Mouse (Mus musculus) 416B (cell line): ENCODE results near the gene Ugt1a5.
"Not testable (repeated sequence)": the region's sequence is repeated elsewhere in the genome, so short reads cannot be mapped to it uniquely, and the experiment has no call there.

Source experiments
- DNase-seq: peaks from one replicate; pipeline ENCODE4 v3.0.0; 2011; ENCODE audit warnings: low read depth

Ugt1a5 gene

DNA sequence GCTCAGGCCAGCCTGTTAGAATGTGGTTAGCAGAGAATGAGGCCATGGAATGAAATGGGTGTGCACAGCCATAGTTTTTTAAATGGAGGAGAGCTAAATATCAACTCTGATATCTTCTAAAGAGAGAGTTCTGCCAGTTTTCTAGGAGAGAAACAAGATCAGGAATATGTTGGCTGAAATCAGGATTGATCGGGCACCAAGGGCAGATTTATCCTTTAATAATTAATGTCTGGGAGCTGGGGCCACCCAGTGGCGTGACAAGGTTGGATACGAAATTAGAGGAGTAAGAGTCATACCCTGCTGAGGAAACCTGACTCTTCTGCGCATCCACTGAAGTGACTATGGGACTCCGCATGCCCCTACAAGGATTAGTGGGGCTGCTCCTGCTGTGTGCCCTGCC is at the start of gene Ugt1a5:
TSS of gene Ugt1a5 (plus strand) at position 302 of the 400 bp plus-strand sequence.
- DNase-seq = no peak

DNA sequence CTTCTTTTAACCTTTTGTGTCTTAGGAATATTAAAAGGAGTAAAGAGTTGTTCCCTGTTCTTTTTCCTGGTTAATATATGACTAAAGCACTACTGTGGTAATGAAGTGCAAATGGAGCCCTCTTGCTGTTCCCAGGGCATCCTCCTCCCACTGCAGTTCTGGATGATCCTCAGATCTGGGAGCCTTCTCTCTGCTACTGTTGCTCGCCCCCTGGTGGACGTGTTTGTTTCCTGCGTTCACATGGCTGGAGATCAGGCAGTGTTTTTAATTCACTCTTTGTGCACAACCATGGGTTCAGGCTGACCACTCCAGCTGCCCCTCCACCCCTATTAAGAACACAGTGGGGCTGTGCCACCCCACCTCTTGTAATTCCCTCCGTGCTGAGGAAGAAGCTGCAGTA is 45.3 kb upstream of the Ugt1a5 start:
- not testable (repeated sequence) for DNase-seq

DNA sequence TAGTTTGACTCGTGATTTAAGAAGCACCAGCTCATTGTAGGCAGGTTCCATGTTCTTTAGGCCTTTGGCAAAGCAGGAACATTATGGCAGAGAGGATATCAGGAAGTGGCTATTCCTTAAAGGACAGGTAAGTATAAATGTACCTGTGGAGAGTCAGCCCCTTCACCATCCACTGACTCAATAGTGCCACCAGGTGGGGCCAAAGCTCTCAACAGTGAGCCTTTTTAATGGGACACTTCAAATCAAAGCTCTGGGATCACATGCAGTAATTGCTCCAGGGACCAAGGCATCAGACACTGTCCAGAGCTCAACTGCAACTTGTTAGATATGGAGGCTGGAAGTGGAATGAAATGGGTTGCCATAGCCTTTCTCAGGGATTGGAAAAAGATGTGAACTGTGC is 44.3 kb upstream of the Ugt1a5 start:
- peak; percentile 32 for DNase-seq

DNA sequence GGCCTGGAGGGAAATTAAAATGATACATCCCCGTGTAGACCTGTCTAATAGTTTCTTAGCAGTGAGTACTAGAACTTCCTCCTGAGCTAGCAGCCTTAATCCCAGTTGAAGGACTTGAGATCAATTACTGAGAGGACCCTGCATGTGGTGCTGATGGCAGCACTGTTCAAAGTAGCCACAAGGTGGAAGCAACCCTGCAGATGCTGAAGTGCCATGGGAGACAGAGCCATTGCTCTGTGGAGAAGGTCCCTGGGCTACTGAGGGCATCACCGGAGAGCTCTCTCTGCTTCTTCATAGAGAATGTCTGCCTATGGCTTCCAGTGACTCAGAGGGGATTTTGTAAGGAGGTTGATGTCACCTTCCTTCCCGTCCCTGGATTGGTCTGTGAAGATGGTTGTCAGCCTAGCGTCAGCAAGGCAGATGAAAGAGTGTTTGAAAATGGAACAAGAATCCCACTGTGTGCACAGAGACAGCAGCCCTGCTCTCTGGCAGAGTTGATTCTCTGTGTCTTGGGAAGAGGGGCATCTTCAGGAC is 39.9 kb upstream of the Ugt1a5 start:
- not testable (repeated sequence) for DNase-seq

DNA sequence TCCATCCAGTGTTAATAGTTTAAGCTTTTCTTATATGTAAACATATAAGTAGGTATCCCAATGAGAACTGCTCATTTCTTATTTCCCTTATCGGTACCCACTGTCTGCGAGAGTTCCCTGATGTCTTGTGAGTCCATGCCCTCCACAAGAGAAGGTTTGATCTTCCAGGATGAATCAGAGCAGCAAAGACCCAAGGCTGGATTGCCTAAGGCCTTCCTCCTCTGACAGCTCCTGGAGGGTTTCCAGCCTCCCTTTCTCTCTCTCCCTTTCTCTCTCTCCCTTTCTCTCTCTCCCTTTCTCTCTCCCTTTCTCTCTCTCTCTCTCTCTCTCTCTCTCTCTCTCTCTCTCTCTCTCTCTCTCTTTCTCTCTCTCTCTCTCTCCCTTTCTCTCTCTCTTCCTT is 36.7 kb upstream of the Ugt1a5 start:
- DNase-seq = not testable (repeated sequence)

DNA sequence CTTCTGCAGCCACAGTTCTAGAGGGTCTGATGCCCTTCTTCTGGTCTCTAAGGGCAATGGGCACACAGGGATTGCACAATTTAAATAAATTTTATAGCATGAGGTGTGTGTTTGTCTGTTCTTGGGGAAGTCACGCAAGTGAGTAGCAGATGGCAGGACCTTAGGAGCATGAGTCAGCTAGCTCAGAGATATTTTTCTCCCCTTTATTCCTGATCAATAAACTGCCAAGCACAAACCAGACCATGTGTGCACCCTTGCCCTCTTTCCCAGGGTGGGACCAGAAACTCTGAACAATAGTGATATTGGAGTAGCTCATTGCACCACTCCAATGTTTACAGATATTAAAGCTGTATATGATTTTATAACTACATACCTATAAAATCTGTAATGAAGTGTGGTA is 35.6 kb upstream of the Ugt1a5 start:
- not testable (repeated sequence) for DNase-seq

DNA sequence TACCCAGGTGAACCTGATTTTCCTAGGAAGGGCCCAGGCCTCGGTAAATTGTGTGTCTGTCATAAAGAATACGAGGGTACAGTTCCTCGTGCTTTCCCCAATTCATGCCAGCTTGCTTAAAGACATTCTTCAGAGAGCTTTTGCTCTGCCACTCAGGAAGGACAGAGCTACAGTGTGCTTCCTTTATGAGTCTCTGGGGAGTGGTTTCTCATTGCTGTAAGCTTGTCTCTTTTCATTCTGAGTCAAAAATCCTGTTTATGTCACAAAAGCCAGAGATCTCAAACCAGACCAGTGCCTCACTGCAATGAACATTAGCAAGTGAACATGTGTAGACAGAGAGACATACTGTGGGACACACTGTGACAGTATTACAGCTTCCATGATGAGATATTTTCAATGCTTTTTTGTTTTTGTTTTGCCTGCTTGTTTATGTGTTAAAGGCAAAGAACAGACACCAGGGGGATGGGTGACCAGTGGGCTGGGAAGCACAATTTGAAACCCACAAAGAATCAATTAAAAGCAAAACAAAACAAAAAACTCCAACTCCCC is 31.8 kb upstream of the Ugt1a5 start:
- peak; percentile 36 for DNase-seq

DNA sequence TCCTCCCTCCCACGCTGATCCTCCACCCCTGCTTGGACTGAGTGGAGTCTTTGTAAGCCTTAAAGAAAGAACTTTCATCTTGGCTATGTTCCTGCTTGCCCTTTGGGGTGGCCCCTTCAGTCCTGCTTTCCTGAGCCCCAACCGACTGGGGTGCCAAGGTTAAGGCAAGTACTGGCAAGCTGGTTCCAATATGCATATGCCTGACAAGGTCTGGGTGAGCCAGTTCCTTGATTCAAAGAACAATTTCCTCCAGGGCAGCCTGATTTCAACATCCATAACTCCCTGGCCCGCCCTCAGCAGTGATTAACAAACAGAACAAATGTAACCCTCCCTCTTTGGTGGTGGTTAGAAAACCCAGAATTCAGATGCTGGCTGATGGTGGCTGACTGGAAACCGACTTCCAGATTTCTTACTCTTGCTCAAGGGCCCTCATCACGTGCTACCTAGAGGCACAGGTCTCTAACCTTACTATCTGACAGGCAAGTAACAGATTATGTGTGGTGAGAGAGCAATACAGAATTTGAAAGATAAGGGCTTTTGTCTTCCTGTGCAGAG is 31.3 kb upstream of the Ugt1a5 start, which contains the start of gene Ugt1a6a:
TSS of gene Ugt1a6a (plus strand) at position 353 of the 555 bp plus-strand sequence.
- DNase-seq = peak; percentile 77

DNA sequence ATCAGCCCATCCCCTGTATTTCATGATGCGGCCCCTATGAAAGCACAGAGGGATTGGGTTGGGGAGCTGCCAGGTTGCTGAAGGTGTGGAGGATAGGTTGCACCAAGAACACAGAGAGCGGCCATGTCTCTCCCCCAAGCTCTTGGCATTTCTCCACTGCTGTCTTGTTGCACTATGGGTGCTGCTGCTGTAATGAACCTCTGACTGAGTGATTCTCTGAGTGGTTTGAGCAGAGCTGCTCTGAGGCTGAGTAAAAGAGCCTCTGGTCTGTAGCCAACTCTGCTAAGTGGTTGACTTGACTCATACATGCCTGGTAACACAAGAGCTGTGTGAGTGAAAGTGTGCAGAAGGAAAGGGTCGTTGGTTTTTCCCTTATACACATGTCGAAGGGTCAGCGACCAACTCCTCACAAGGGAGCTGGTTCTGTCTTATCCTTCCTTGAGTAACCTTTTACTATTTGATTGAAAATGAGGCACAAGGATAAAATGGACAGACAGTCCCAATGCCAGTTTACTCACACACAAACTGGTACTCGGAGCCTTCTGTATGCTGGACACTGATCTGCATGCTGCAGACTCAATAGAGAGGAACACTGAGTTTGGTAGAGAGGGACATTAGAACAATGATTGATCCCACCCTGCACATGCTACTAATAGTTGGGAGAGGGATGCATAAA is 30.4 kb upstream of the Ugt1a5 start:
- not testable (repeated sequence) for DNase-seq

DNA sequence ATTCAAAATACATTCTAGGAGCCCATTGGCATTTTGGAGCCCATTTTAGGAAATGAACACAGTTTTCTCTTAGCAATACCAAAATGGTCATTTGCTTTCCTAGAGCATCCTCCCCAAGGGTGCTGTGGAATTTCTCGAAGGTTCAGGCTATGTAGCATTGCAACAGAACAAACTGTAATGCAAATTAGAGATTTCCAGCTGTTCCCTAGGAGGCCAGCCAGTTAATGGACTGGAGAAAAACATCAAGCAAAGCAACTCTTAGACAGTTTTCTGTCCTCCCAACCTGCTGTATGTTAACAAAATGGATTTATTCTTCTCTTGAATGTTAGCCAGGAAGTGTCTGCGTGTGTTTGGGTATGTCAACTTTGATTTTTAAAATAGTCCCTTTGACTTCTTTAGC is 29.2 kb upstream of the Ugt1a5 start:
- no peak for DNase-seq

DNA sequence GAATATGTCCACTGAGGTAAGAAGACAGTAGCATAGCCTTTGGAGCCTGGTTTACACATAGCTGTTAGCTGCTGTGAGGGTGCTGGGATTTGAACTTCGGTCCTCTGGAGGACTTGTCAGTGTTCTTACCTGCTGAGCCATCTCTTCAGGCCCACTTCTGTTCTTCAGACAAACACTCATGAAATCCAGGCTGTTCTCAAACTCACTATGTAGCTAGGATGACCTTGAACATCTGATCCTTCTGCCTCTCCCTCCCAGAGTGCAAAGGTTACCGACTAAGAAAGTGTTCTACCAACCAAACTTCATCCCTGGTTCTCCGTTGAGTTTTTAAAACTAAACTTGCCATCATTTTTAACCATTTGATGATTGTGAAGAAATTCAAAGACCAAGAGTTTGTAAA is 28.5 kb upstream of the Ugt1a5 start:
- no peak for DNase-seq

DNA sequence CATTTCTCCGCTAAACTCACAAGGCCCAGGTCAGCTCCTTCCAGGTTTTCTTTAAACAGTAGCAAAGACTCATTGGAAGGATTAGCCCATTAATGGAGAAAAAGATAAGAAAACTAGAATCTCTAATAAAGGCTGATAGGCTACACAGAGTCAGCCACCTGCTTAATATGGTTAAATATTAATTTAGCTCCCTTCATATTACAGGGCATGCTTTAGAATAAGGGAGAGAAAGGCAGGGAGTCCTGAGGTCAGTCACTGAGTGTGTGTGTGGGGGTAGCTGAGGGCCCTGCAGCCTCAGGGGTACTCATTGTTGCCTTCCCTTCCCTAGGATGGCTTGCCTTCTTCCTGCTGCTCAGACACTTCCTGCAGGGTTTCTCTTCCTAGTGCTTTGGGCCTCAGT is 27.7 kb upstream of the Ugt1a5 start:
- DNase-seq = no peak

DNA sequence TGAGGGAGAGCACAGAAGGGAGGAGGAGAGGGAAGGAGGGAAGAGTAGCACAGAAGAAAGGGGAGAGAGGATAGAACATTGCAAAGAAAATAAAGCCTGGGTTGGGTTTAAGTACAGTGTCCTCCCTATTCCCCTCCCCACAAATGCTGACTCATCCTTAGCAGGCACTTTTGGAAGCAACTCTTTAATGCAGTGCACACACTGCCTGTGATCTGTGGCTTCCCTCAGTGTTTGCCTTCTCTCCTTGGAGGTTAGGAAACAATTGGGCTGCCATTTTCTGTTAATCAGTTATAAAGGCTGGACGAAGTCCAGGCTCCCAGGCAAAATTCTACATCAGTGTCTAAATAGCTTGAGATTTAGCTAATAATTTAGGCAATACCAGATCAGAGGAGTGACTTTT is 25.3 kb upstream of the Ugt1a5 start:
- not testable (repeated sequence) for DNase-seq

DNA sequence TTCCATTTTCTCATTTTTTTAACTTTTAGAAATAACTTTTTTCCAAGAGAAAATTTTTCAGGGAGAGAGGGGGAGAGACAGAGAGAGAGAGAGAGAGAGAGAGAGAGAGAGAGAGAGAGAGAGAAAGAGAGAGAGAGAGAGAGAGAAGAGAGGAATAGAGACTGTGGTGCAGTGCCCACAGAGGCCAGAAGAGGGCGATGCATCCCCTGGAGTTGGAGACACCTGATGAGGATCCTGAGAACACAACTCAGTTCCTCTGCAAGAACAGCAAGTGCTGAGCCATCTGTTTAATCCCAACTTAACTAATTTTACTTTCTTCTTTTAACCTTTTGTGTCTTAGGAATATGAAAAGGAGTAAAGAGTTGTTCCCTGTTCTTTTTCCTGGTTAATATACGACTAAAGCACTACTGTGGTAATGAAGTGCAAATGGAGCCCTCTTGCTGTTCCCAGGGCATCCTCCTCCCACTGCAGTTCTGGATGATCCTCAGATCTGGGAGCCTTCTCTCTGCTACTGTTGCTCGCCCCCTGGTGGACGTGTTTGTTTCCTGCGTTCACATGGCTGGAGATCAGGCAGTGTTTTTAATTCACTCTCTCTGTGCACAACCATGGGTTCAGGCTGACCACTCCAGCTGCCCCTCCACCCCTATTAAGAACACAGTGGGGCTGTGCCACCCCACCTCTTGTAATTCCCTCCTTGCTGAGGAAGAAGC is 21.7 kb upstream of the Ugt1a5 start:
- peak; percentile 45 for DNase-seq

DNA sequence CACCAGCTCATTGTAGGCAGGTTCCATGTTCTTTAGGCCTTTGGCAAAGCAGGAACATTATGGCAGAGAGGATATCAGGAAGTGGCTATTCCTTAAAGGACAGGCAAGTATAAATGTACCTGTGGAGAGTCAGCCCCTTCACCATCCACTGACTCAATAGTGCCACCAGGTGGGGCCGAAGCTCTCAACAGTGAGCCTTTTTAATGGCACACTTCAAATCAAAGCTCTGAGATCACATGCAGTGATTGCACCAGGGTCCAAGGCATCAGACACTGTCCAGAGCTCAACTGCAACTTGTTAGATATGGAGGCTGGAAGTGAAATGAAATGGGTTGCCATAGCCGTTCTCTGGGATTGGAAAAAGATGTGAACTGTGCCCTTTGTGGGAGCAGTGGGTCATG is 20.5 kb upstream of the Ugt1a5 start:
- DNase-seq = peak; percentile 26

DNA sequence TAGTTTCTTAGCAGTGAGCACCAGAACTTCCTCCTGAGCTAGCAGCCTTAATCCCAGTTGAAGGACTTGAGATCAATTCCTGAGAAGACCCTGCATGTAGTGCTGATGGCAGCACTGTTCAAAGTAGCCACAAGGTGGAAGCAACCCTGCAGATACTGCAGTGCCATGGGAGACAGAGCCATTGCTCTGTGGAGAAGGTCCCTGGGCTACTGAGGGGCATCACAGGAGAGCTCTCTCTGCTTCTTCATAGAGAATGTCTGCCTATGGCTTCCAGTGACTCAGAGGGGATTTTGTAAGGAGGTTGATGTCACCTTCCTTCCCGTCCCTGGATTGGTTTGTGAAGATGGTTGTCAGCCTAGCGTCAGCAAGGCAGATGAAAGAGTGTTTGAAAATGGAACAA is 15.7 kb upstream of the Ugt1a5 start:
- peak; percentile 31 for DNase-seq

DNA sequence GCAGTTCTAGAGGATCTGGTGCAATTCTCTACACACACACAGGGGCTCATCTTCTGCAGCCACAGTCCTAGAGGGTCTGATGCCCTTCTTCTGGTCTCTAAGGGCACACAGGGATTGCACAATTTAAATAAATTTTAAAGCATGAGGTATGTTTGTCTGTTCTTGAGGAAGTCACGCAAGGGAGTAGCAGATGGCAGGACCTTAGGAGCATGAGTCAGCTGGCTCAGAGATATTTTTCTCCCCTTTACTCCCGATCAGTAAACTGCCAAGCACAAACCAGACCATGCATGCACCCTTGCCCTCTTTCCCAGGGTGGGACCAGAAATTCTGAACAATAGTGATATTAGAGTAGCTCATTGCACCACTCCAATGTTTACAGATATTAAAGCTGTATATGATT is 7.4 kb upstream of the Ugt1a5 start:
- peak; percentile 6 for DNase-seq

DNA sequence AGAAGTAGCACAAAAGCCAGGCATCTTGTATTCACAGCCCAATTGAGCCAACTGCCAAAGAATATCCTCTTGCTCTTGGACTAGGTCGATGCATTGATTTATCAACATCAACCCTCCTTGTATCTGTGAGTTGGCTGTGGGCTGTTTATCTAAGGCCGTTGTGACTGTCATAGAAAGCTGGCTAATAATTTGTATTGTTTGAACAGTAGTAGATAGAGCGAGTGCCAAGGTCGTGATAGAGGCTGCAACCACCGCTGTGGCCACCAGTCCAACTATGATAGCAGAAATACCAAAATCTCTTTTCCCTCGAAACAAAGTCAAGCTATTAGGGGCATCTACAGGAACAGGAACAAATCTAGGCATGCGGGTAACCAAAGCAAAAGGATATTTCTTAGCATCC is 6.4 kb downstream of the Ugt1a5 start:
- not testable (repeated sequence) for DNase-seq

DNA sequence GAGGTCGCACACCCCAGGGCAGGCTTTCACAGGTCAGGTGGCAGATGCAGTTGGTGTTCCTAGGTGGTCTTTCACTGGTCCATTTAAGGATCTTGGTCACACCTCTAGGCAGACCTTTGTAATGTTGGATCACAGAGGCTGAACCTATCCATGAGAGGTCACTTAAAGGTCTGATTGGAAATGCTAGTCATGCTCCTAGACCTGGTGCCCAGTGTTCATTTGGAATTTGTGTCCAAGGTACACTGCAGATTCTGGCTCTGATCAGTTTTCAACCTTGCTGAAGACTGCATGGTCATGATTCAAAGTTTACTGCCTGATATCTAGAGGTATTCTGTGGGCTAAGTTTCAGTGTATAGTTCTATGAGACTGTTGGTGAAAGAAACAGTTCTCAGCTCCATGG is 13.8 kb downstream of the Ugt1a5 start:
- DNase-seq = no peak

DNA sequence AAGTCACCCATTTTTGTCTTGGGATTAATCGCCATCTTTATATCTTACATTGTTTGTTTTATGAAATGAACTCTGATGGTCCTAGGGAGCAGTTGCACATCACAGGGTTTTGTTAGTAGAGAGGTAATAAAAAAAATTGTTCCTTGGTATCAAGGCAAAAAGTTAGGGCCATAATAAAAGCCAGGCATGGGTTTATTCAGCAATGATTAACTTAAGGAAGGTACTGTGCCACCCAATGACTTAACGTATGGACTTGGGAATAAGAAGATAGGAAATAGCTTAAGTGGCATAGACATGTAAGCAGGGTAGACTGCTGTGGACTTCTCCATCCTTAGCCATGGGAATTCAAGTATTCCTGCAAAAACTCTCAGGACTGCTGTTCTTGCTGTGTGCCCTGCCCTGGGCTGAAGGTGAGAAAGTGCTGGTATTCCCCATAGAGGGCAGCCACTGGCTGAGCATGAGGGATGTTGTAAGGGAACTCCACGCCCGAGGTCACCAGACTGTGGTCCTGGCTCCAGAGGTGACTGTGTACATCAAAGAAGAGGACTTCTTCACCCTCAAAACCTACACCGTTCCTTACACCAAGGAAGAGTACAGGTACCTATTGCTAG is 20.6 kb downstream of the Ugt1a5 start:
- DNase-seq = no peak

DNA sequence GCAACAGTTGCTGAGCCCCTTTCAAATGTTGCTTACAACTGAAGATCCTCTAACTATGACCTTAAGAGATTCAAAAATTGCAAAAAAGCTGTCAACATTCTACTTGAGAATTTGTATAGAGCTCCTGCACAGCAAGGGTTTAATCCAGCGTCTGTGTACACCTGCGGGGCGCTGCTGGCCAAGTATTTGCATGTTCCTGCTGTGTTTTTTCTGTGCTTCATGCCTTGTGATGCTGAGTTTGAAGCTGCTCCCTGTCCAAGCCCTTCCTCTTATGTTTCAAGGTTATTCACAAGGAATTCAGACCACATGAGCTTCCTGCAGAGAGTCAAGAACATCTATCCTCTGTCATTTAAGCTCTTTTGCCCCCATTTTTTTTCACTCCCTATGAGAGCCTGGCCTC is 26.3 kb downstream of the Ugt1a5 start:
- DNase-seq = no peak

DNA sequence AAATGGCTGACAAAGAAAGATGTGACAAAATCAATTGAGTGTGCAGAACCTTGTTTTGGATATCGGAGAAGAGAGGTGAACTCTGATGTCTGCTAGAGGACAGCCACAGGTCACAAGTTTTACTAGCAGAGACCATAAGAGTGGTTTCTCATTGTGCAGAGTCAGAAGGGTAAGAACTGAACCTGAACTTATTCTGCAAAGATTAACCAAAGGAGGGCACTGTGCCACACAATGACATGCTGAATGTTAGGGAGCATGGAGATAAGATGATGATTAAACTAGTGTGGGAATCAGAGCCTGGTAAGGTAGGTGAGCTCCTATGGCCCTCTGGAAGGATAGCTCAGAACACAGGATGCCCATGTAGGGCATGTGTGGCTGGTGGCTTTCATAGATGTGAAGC is 29.9 kb downstream of the Ugt1a5 start:
- no peak for DNase-seq
